Mouse (Mus musculus) heart, postnatal 0 days (tissue): ENCODE measurements around the gene Trim38. TPM values are rescaled to one million over a fixed set of nuclear protein-coding genes. Genes with fewer than 3 reads are reported as not detected.

Experiments used
- ATAC-seq: fragments of 200-750 bp; cut with Nextera tagmentation; 2 replicates; pipeline ENCODE4 v1.8.0; 2017; ENCODE audit warnings: low read depth, moderate number of reproducible peaks, moderate library complexity; ENCODE audit not compliant: insufficient read depth
- DNase-seq: peaks from one replicate; pipeline ENCODE4 v3.0.0-alpha.2; 2016; ENCODE audit warnings: low spot score
- H3K27ac ChIP-seq: fragments of 300-500 bp; sonication (generic); 2 replicates; pipeline ENCODE4 v1.5.1; 2014; ENCODE audit warnings: low read depth, mild to moderate bottlenecking
- H3K27me3 ChIP-seq: fragments of 300-500 bp; sonication (generic); 2 replicates; pipeline ENCODE4 v1.6.1; 2014; ENCODE audit warnings: low read length, mixed read lengths; ENCODE audit not compliant: control insufficient read depth, insufficient read depth
- H3K36me3 ChIP-seq: fragments of 300-500 bp; sonication (generic); replicated peaks from 2 replicates; pipeline ENCODE4 v1.6.1; 2014; ENCODE audit warnings: low read length, mixed read lengths; ENCODE audit not compliant: control insufficient read depth, insufficient read depth
- H3K4me1 ChIP-seq: fragments of 300-500 bp; sonication (generic); 2 replicates; pipeline ENCODE4 v1.6.1; 2014; ENCODE audit warnings: antibody characterized with exemption; ENCODE audit not compliant: control insufficient read depth, insufficient read depth
- H3K4me2 ChIP-seq: fragments of 300-500 bp; sonication (generic); 2 replicates; pipeline ENCODE4 v1.6.1; 2014; ENCODE audit warnings: low read depth, mild to moderate bottlenecking, low read length, moderate library complexity
- H3K4me3 ChIP-seq: fragments of 300-500 bp; sonication (generic); 2 replicates; pipeline ENCODE4 v1.5.1; 2014; ENCODE audit warnings: low read depth, low read length
- H3K9ac ChIP-seq: fragments of 300-500 bp; sonication (generic); replicated peaks from 2 replicates; pipeline ENCODE4 v1.6.1; 2014; ENCODE audit warnings: low read depth, low read length, mixed read lengths
- H3K9me3 ChIP-seq: fragments of 300-500 bp; sonication (generic); replicated peaks from 2 replicates; pipeline ENCODE4 v1.6.1; 2016; ENCODE audit warnings: low read length; ENCODE audit not compliant: control insufficient read depth
- CTCF ChIP-seq: IDR thresholded peaks from 2 replicates; pipeline ENCODE4 v1.5.1; 2016; ENCODE audit warnings: antibody characterized with exemption, control low read depth, low read depth
- EP300 ChIP-seq: IDR thresholded peaks from 2 replicates; pipeline ENCODE4 v1.6.1; 2016; ENCODE audit warnings: antibody characterized with exemption, low read depth
- WGBS: fragments of 180-500 bp; shearing (Covaris S2); extraction: QIAGEN DNeasy Blood & Tissue Kit; methylation state at CpG from one replicate; pipeline ENCODE4 v1.1.7; 2014; 5-methylcytosine and 5-hydroxymethylcytosine counted together
- polyA plus RNA-seq: library from polyadenylated mRNA; unstranded; fragments of >200 nt; fragmentation: Nextera tagmentation; extraction: Ambion mirVana; gene quantifications from 2 replicates; pipeline ENCODE4 v1.2.1, GENCODE M21; 2015
- total RNA-seq: library from RNA; depleted of rRNA; stranded (reverse); fragments of >200 nt; gene quantifications from 2 replicates; pipeline ENCODE4 v1.2.3, GENCODE M21; 2014; ENCODE audit warnings: low replicate concordance

Trim38 gene
- total and polyA plus RNA-seq, 2 experiments from 2014 or later = 0.10 TPM; not detected in 1

DNA sequence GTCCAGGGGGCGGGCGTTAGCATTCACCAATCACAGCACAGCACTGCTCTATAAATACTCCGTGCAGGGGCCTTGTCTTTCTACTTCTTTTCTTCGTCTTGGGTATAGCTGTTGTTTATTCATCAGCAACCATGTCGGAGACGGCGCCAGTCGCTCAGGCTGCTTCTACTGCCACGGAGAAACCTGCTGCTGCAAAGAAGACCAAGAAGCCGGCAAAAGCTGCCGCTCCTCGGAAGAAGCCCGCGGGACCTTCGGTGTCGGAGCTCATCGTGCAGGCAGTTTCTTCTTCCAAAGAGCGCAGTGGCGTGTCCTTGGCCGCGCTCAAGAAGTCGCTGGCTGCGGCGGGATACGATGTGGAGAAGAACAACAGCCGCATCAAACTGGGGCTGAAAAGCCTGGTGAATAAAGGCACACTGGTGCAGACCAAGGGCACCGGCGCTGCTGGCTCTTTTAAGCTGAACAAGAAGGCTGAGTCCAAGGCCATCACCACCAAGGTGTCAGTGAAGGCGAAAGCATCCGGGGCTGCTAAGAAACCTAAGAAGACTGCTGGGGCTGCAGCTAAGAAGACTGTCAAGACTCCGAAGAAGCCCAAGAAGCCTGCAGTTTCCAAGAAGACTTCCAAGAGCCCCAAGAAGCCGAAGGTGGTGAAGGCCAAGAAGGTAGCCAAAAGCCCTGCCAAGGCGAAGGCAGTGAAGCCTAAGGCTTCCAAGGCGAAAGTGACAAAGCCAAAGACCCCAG lies 6.0 kb upstream of the Trim38 start, which contains the start of gene Hist1h1a:
TSS of gene Hist1h1a (plus strand) at position 81 of the 738 bp plus-strand sequence.
- ATAC-seq = peak; percentile 59
- H3K36me3 ChIP-seq = no peaks in the 10 kb centered on the region
- peak; percentile 95 for DNase-seq
- peak within 1 kb of the TSS; percentile 66 for H3K9ac ChIP-seq
- 3% methylated on average over 34 of the region's 34 CpGs for WGBS
- H3K9me3 ChIP-seq = no peaks in the 10 kb centered on the region
- peak within 1 kb of the TSS; percentile 48 for H3K4me3 ChIP-seq
- H3K27me3 ChIP-seq = no peaks in the 10 kb centered on the region
- peaks cover 22% of the 10 kb centered on the region for H3K4me1 ChIP-seq
- no peak for TF ChIP-seq CTCF
- no peak; the same call in 1 of the 2 replicates for TF ChIP-seq EP300
- H3K4me2 ChIP-seq = peak within 1 kb of the TSS; percentile 71
- peak within 1 kb of the TSS; percentile 95 for H3K27ac ChIP-seq

DNA sequence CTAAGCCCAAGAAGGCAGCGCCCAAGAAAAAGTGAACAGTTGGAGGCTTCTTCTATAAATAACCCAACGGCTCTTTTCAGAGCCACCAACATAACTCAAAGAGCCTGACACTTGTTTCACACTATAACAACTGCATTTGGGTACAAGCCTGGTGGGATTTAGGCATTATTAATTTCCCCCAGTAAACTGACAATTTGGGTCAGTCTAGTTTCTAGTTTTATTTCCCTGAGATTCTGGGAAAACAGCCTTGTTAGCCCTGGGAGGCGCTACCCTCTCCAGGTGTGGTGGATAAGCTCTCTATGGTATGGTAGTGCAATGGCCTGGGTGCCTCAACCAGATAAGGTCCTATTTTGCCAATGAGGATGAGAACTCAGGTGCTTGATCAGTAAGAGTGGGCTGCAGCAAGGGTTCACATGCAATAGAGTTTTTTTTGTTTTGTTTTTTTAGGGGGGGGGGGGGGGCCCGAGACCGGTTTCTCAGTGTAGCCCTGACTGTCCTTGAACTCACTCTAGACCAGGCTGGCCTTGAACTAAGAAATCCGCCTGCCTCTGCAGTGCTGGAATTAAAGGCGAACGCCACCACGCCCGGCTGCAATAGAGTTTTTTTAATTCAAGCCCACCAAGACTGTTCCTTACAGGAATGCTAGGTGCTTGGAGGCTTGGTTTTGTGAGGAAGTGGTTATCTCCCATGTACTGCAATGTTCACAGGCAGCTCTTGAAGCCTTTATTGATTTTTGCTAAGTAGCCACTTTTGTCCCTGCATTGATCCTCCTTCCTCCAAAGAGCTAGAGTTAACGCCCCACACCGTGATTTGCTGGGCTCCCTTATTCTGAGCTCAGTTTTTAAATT lies 5.2 kb upstream of the Trim38 start:
- Histone ChIP-seq H3K36me3 (no peaks in the 10 kb centered on the region), H3K27ac (peak overlapping the region; percentile 95; the same call in 1 of the 2 replicates), H3K4me1 (peaks cover 22% of the 10 kb centered on the region), H3K4me2 (peak overlapping the region; percentile 71), H3K4me3 (peak overlapping the region; percentile 48), H3K9me3 (no peaks in the 10 kb centered on the region), H3K27me3 (no peaks in the 10 kb centered on the region), H3K9ac (peak overlapping the region; percentile 66; the same call in 1 of the 2 replicates)
- DNase-seq (no peak), ATAC-seq (no peak)
- WGBS = 47% methylated on average over 12 of the region's 12 CpGs
- TF ChIP-seq CTCF = no peak
- TF ChIP-seq EP300 = no peak

DNA sequence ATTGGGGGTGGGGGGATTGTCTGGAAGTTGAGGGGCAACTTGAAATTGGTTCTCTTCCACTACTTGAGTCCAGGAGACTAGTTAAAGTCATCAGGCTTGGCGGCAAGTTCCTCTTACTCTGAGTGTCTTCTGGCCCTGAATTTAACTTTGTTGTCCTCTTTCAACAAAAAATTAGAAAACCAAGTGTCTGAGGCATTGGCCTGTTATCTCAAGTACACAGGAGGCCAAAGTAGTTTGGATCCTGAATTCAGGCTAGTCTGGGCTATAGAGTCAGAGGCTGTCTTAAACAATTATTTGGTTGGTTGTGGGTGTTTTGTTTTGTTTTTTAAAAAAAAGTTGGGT lies 4.6 kb upstream of the Trim38 start:
- 85% methylated on average over 1 of the region's 1 CpGs for WGBS
- Histone ChIP-seq H3K4me3 (no peak overlapping the region), H3K9ac (no peak overlapping the region), H3K4me1 (peaks cover 22% of the 10 kb centered on the region), H3K27me3 (no peaks in the 10 kb centered on the region), H3K4me2 (no peak overlapping the region), H3K9me3 (no peaks in the 10 kb centered on the region), H3K36me3 (no peaks in the 10 kb centered on the region), H3K27ac (no peak overlapping the region)
- TF ChIP-seq CTCF = no peak
- no peak for TF ChIP-seq EP300
- no peak for ATAC-seq
- no peak for DNase-seq

DNA sequence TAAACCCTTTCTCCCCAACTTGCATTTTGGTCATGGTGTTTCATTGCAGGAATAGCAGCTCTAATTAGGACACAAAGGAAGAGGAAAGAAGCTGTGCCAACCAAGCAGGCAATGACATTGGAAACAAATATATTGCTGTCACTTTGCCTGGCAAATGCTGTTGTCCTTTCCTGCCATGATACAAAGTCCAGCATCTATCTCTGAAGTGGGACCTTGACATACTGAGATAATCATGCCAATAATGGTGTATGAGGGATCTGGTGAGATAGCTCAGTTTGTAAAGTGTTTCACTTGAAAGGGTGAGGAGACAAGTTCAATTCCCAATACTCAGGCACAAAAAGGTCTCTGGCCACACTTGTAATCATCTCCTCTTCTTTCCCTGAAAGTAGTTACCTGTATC lies 2.9 kb upstream of the Trim38 start:
- H3K4me3 ChIP-seq = no peak overlapping the region
- ATAC-seq (no peak), DNase-seq (no peak)
- no peak overlapping the region for H3K9ac ChIP-seq
- no peaks in the 10 kb centered on the region for H3K36me3 ChIP-seq
- H3K27ac ChIP-seq = no peak overlapping the region
- H3K27me3 ChIP-seq = no peaks in the 10 kb centered on the region
- peaks cover 18% of the 10 kb centered on the region for H3K4me1 ChIP-seq
- TF ChIP-seq CTCF = no peak
- no peak for TF ChIP-seq EP300
- H3K4me2 ChIP-seq = no peak overlapping the region
- H3K9me3 ChIP-seq = no peaks in the 10 kb centered on the region

DNA sequence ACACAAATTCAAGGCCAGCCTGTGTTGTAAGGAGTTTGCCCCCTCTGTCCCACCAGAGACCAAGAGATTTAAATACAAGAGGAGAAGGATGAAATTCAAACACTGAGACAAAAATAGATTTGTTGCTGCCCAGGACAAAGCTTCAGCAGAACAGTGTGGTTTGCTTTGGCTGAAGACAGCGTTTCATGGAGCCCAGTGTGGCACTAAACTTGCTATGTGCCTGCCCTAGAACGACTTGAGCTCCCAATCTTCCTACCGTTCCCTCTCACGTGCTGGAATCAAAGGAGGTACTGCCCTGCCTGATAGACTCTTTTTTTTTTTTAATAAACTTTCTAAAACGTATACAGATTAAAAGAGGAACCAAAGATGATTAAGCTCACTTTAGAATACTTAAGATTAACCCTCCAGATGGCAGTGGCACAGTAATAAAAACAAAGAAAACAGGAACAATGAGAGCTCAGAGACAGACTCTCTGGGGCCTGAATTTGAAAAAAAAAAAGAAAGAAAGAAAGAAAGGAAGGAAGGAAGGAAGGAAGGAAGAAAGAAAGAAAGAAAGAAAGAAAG lies 797 bp upstream of the Trim38 start:
- no peaks in the 10 kb centered on the region for H3K27me3 ChIP-seq
- no peak overlapping the region for H3K4me2 ChIP-seq
- TF ChIP-seq EP300 = no peak
- no peak for TF ChIP-seq CTCF
- peaks cover 8% of the 10 kb centered on the region for H3K4me1 ChIP-seq
- H3K9ac ChIP-seq = no peak overlapping the region
- no peak for ATAC-seq
- H3K27ac ChIP-seq = no peak overlapping the region
- 32% methylated on average over 5 of the region's 5 CpGs for WGBS
- no peaks in the 10 kb centered on the region for H3K36me3 ChIP-seq
- H3K9me3 ChIP-seq = no peaks in the 10 kb centered on the region
- no peak overlapping the region for H3K4me3 ChIP-seq
- no peak for DNase-seq
